Mouse (Mus musculus) right cerebral cortex, postnatal 10 days (tissue): ENCODE data around the gene Gm5936.
"Not testable (repeated sequence)": the region's sequence is repeated elsewhere in the genome, so short reads cannot be mapped to it uniquely, and the experiment has no call there.

Experiments
- DNase-seq, 2 experiments: peaks; one replicate each; pipeline ENCODE4 v3.0.0; 2021; ENCODE audit warnings: low spot score in 2 of 2

The Gm5936 gene

DNA sequence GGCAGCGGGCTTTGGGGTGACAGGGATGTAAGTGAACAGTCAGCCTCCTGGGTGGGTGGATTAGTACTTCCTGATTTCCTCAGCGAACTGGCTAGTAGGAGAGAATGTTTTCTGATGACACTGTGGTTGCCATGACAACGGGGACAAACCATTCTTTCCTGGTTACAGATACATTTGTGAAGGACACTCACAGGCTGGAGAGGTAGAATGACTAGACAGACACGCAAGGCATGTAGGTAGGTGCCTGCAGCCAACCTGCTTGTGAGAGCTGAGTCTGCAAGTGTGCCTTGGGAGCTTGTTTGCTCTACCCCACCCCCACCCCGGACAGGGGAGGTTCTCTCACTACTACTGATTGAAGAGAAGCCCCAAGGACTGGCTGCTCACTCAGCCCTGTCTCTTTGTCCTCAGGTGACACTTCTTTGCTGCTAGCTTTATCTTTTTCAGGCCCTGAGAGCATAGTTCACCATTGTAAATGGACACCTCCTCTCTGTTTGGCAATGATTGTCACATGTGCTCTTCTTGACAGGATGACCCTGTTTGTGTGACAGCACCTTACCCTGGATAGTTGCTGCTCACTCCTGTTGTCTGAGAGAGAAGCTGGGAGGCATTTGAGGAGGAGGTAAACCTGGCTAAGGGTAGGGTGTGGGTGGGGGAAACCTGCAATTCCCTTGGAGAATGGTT lies at the start of gene Gm5936:
TSS of gene Gm5936 (plus strand) at position 355 of the 681 bp plus-strand sequence.
- peak; percentile 35 to 79 for DNase-seq

- DNase-seq = not testable (repeated sequence)
Observed at GRCm38 (mm10) chrX:74856104-74856503, 19.1 kb downstream of the Gm5936 start.

DNA sequence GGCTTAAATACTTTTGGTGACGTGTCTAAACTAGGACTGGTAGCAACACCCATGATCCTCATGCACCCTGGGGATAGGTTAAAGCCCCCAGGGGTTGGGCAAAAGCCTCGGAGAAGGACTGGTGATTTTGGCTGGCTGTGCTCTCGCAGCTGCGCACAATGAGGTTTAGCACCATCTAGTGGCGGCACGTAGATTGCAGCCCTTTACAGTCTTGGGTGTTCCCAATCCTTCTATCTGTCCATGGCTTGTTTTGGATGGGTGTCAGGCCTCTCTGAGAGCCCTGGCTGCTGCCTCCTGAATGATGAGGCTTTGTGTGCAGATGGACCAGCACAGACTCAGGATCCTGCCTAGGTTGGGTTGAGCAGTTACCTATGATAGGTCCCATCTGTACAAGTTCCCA lies 43.1 kb downstream of the Gm5936 start:
- DNase-seq = peak; percentile 26 to 45
